Mouse (Mus musculus): ENCODE measurements around the gene Csmd2. TPM values are rescaled to one million over a fixed set of nuclear protein-coding genes. Genes with fewer than 3 reads are reported as not detected.

Csmd2 gene
- total RNA-seq, 1 experiment = 0.80 TPM

DNA sequence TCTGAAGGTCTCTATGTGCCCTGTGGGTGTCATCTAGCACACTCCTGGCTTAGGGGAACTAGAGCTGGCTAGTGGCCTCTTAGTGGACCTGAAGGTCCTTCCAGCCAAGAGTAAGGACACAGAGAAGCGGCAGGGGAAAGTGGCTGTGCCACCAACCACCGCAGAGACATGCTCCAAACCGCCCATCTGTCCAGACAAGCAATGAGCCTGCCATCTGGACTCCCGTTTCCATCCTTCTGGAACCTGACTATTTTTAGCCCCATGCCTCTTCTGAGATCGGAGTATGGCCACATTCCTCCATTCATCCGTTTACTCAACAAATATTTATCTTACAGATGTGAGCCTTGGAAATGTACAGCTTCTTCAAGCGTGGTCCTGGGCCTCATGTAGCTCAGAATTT is 411.3 kb downstream of the Csmd2 start:
- Histone ChIP-seq H3K4me1 (ENCODE audit: control insufficient read depth in 2 of 2, insufficient read depth in 2 of 2, low read length in 2 of 2, poor library complexity in 1 of 2) (no peaks in the 10 kb centered on the region), H3K4me3 (ENCODE audit: insufficient read depth in 1 of 2, low read depth in 1 of 2, low read length in 2 of 2, poor library complexity in 1 of 2, severe bottlenecking in 1 of 2) (no peak overlapping the region), H3K9me3 (ENCODE audit: control insufficient read depth, insufficient read depth, low read depth, low read length) (no peaks in the 10 kb centered on the region), H3K9ac (ENCODE audit: insufficient read depth, low read depth, low read length, poor library complexity, severe bottlenecking) (no peak overlapping the region), H3K27ac (ENCODE audit: insufficient read depth, low read depth, low read length, poor library complexity, severe bottlenecking) (no peak overlapping the region), H3K36me3 (ENCODE audit: control insufficient read depth, insufficient read depth, low read length, poor library complexity, severe bottlenecking) (no peaks in the 10 kb centered on the region)
- no peak for TF ChIP-seq CHD2 (IDR thresholded peaks at IDR 0.05; ENCODE audit: low read depth, low read length)
- no peak for TF ChIP-seq MAFK (IDR thresholded peaks at IDR 0.05; ENCODE audit: insufficient read depth, low read depth, low read length)
- TF ChIP-seq ZC3H11A (IDR thresholded peaks at IDR 0.05; ENCODE audit: borderline replicate concordance, low read depth, low read length) = no peak
- TF ChIP-seq ZNF384 (IDR thresholded peaks at IDR 0.05; ENCODE audit: low read depth, low read length) = no peak
- TF ChIP-seq HCFC1 (IDR thresholded peaks at IDR 0.05; ENCODE audit: borderline replicate concordance, insufficient read depth, low read length) = no peak
- in situ Hi-C loops (cut with MboI; ENCODE audit: low sequenced_read_pairs in 2 of 2, unreplicated experiment in 2 of 2) = no loop called here
- DNase-seq (ENCODE audit: low read depth, low spot score) = no peak

DNA sequence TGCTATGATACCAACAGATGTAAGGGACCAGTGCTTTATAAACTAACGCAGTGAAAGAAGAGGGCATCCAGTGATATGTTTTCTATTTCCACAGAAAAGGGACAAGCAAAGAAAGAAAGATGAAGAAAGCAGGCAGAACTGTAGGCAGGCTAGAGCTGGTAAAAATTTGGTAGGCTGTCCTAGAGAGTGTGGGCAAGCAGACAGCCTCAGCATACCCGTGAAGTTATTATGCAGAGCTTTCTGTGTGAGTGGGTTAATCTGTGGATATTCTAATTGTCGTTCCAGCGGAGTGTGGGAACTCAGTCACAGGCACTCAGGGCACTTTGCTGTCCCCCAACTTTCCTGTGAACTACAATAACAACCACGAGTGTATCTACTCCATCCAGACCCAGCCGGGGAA is 412.4 kb downstream of the Csmd2 start:
- Histone ChIP-seq H3K4me1 (ENCODE audit: control insufficient read depth in 2 of 2, insufficient read depth in 2 of 2, low read length in 2 of 2, poor library complexity in 1 of 2) (no peaks in the 10 kb centered on the region), H3K36me3 (ENCODE audit: control insufficient read depth, insufficient read depth, low read length, poor library complexity, severe bottlenecking) (no peaks in the 10 kb centered on the region), H3K27ac (ENCODE audit: insufficient read depth, low read depth, low read length, poor library complexity, severe bottlenecking) (no peak overlapping the region), H3K9me3 (ENCODE audit: control insufficient read depth, insufficient read depth, low read depth, low read length) (no peaks in the 10 kb centered on the region), H3K4me3 (ENCODE audit: insufficient read depth in 1 of 2, low read depth in 1 of 2, low read length in 2 of 2, poor library complexity in 1 of 2, severe bottlenecking in 1 of 2) (no peak overlapping the region), H3K9ac (ENCODE audit: insufficient read depth, low read depth, low read length, poor library complexity, severe bottlenecking) (no peak overlapping the region)
- in situ Hi-C loops (cut with MboI; ENCODE audit: low sequenced_read_pairs in 2 of 2, unreplicated experiment in 2 of 2) = no loop called here
- no peak for DNase-seq (ENCODE audit: low read depth, low spot score)
- TF ChIP-seq MAFK (IDR thresholded peaks at IDR 0.05; ENCODE audit: insufficient read depth, low read depth, low read length) (no peak), ZNF384 (IDR thresholded peaks at IDR 0.05; ENCODE audit: low read depth, low read length) (no peak), HCFC1 (IDR thresholded peaks at IDR 0.05; ENCODE audit: borderline replicate concordance, insufficient read depth, low read length) (no peak), ZC3H11A (IDR thresholded peaks at IDR 0.05; ENCODE audit: borderline replicate concordance, low read depth, low read length) (no peak), CHD2 (IDR thresholded peaks at IDR 0.05; ENCODE audit: low read depth, low read length) (no peak)

DNA sequence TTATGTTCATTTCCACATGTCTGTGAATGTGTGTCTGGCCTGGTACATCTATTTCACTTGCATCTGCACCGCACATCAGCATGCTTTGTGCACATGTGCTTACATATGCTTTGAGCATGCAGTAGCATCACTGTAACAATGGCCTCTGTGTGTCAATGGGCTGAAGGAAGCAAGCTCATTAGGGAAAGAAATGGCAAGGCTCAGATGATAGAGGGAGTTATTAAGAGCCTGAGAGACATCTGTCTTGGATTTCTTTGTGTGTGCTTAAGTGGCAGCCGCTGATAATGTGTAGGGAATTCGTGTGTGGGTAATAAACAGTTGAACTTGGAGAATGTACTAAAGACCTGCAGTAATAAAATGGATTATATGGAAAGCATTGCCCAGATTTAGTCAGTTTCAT is 413.9 kb downstream of the Csmd2 start:
- H3K9ac ChIP-seq (ENCODE audit: insufficient read depth, low read depth, low read length, poor library complexity, severe bottlenecking) = no peak overlapping the region
- in situ Hi-C loops (cut with MboI; ENCODE audit: low sequenced_read_pairs in 2 of 2, unreplicated experiment in 2 of 2) = no loop called here
- H3K27ac ChIP-seq (ENCODE audit: insufficient read depth, low read depth, low read length, poor library complexity, severe bottlenecking) = no peak overlapping the region

DNA sequence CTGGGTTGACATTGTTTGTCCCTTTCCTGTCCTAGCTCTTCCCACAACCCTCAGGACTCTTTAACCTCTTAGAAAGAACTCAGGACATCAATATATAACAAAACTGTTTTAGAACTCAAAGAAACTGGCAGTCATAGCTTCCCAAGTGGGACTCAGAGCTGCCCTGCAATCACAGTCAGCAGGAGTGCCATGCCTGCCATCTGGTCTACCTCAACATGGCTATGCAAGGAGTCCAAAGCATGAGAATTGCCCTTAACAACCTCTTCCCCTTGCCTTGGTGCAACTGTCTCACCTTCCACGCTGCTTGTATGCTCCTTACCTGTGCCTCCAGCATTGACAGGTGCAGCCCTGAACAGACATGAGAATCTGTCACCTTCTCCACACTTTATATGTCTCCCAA is 415.0 kb downstream of the Csmd2 start:
- Histone ChIP-seq H3K4me1 (ENCODE audit: control insufficient read depth in 2 of 2, insufficient read depth in 2 of 2, low read length in 2 of 2, poor library complexity in 1 of 2) (no peaks in the 10 kb centered on the region), H3K9ac (ENCODE audit: insufficient read depth, low read depth, low read length, poor library complexity, severe bottlenecking) (no peak overlapping the region), H3K27ac (ENCODE audit: insufficient read depth, low read depth, low read length, poor library complexity, severe bottlenecking) (no peak overlapping the region), H3K4me3 (ENCODE audit: insufficient read depth in 1 of 2, low read depth in 1 of 2, low read length in 2 of 2, poor library complexity in 1 of 2, severe bottlenecking in 1 of 2) (no peak overlapping the region), H3K36me3 (ENCODE audit: control insufficient read depth, insufficient read depth, low read length, poor library complexity, severe bottlenecking) (no peaks in the 10 kb centered on the region), H3K9me3 (ENCODE audit: control insufficient read depth, insufficient read depth, low read depth, low read length) (no peaks in the 10 kb centered on the region)
- no peak for TF ChIP-seq MAFK (IDR thresholded peaks at IDR 0.05; ENCODE audit: insufficient read depth, low read depth, low read length)
- in situ Hi-C loops (cut with MboI; ENCODE audit: low sequenced_read_pairs in 2 of 2, unreplicated experiment in 2 of 2) = no loop called here
- DNase-seq (ENCODE audit: low read depth, low spot score) = no peak

More for the DNA sequence above, 413.9 kb downstream of the Csmd2 start:
- Histone ChIP-seq H3K4me1 (ENCODE audit: control insufficient read depth in 2 of 2, insufficient read depth in 2 of 2, low read length in 2 of 2, poor library complexity in 1 of 2) (no peaks in the 10 kb centered on the region), H3K4me3 (ENCODE audit: insufficient read depth in 1 of 2, low read depth in 1 of 2, low read length in 2 of 2, poor library complexity in 1 of 2, severe bottlenecking in 1 of 2) (no peak overlapping the region), H3K9me3 (ENCODE audit: control insufficient read depth, insufficient read depth, low read depth, low read length) (no peaks in the 10 kb centered on the region), H3K36me3 (ENCODE audit: control insufficient read depth, insufficient read depth, low read length, poor library complexity, severe bottlenecking) (no peaks in the 10 kb centered on the region)
- no peak for DNase-seq (ENCODE audit: low read depth, low spot score)
- no peak for TF ChIP-seq ZC3H11A (IDR thresholded peaks at IDR 0.05; ENCODE audit: borderline replicate concordance, low read depth, low read length)
- TF ChIP-seq HCFC1 (IDR thresholded peaks at IDR 0.05; ENCODE audit: borderline replicate concordance, insufficient read depth, low read length) = no peak
- no peak for TF ChIP-seq ZNF384 (IDR thresholded peaks at IDR 0.05; ENCODE audit: low read depth, low read length)
- TF ChIP-seq MAFK (IDR thresholded peaks at IDR 0.05; ENCODE audit: insufficient read depth, low read depth, low read length) = no peak
- TF ChIP-seq CHD2 (IDR thresholded peaks at IDR 0.05; ENCODE audit: low read depth, low read length) = no peak

DNA sequence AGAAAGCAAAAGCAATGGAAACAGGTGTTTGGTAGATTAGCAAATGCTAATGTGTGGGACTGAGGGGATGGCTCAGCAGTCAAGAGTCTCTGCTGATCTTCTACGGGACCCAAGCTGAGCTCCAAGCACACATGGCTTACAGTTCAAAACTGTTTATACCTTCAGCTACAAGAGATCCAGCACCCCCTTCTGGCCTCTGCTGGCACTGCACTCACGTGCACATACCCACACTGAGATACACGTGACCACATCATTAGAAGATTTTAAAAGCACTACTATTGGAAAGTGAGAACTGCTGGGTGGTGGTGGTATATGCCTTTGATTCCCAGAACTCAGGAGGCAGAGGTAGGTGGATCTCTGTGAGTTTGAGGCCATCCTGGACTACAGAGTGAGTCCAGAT is 417.9 kb downstream of the Csmd2 start:
- Histone ChIP-seq H3K9me3 (ENCODE audit: control insufficient read depth, insufficient read depth, low read depth, low read length) (no peaks in the 10 kb centered on the region), H3K4me1 (ENCODE audit: control insufficient read depth in 2 of 2, insufficient read depth in 2 of 2, low read length in 2 of 2, poor library complexity in 1 of 2) (no peaks in the 10 kb centered on the region), H3K9ac (ENCODE audit: insufficient read depth, low read depth, low read length, poor library complexity, severe bottlenecking) (no peak overlapping the region), H3K4me3 (ENCODE audit: insufficient read depth in 1 of 2, low read depth in 1 of 2, low read length in 2 of 2, poor library complexity in 1 of 2, severe bottlenecking in 1 of 2) (no peak overlapping the region), H3K36me3 (ENCODE audit: control insufficient read depth, insufficient read depth, low read length, poor library complexity, severe bottlenecking) (no peaks in the 10 kb centered on the region), H3K27ac (ENCODE audit: insufficient read depth, low read depth, low read length, poor library complexity, severe bottlenecking) (no peak overlapping the region)
- DNase-seq (ENCODE audit: low read depth, low spot score) = no peak
- TF ChIP-seq MAFK (IDR thresholded peaks at IDR 0.05; ENCODE audit: insufficient read depth, low read depth, low read length) (no peak), ZNF384 (IDR thresholded peaks at IDR 0.05; ENCODE audit: low read depth, low read length) (no peak), ZC3H11A (IDR thresholded peaks at IDR 0.05; ENCODE audit: borderline replicate concordance, low read depth, low read length) (no peak), CHD2 (IDR thresholded peaks at IDR 0.05; ENCODE audit: low read depth, low read length) (no peak), HCFC1 (IDR thresholded peaks at IDR 0.05; ENCODE audit: borderline replicate concordance, insufficient read depth, low read length) (no peak)
- in situ Hi-C loops (cut with MboI; ENCODE audit: low sequenced_read_pairs in 2 of 2, unreplicated experiment in 2 of 2) = no loop called here
